Mouse (Mus musculus): ENCODE results near the gene Rab6b.

Rab6b gene

DNA sequence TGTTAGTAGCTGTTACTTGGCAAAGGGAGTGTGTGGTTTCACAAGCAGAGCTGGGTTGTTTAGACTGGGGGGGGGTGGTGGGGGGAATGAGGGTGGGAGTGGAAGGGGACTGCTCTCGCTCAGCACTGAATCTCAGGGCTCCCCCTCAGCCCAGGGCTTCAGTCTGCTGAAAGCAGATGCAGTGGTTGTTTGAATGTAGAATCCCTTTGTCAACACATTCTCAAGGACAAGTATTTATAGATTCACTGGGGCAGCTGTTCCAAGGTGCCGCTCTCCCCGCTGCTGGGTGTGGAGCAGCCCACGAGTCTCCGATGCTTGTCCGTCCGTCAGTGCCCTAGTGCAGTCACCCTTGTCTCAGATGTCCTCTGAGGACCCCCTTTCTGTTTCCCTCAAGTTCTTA, 29.7 kb downstream of the Rab6b start:
- DNase-seq (ENCODE audit: low read depth, low spot score) = no peak

- no peak for DNase-seq (ENCODE audit: low read depth, low spot score)
These were observed 32.3 kb downstream of the Rab6b start for GRCm38 (mm10) chr9:103143881-103144280.

GRCm38 (mm10) chr9:103145351-103145750, 33.8 kb downstream of the Rab6b start:
- no peak for DNase-seq (ENCODE audit: low read depth, low spot score)

DNA sequence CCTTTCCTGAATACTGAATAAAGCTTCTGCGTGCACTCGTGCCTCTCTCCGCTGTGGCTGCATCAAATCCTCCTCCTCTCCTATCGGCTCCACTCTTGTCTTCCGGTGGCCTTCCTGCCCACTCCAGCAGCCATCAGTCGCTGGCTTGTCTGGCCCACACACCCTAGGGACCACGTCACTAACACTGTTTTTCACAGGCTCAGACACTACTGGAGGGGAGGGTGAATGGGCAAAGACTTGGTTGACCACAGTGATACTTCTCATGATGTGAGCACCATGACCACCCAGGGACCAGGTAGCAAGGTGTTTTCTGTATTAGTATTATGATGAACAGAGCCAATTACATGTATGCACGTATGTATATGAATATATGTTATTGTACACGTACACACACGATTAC, 34.7 kb downstream of the Rab6b start:
- peak; percentile 22 for DNase-seq (ENCODE audit: low read depth, low spot score)

DNA sequence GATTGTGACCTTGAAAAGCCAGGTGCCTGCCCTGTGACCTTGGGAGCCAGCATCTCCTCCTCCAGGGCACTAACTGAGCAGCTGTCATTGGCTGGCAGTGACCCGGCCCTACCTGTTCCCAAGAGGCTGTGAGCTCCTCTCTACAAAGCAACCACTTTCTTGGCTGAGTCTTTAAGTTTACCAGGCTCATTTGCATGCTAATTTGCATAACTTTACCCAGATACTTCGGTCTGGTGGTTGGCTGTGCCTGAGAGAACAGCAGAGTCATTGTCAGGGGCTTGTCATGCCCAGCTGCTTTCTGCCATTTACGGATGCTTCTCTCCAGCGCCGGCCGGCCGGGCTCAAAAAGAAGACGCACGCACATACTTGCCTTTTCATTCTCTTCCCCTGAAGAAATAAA, 35.1 kb downstream of the Rab6b start:
- peak; percentile 88 for DNase-seq (ENCODE audit: low read depth, low spot score)

- peak; percentile 25 for DNase-seq (ENCODE audit: low read depth, low spot score)
These were observed 35.5 kb downstream of the Rab6b start for GRCm38 (mm10) chr9:103147103-103147502.

DNA sequence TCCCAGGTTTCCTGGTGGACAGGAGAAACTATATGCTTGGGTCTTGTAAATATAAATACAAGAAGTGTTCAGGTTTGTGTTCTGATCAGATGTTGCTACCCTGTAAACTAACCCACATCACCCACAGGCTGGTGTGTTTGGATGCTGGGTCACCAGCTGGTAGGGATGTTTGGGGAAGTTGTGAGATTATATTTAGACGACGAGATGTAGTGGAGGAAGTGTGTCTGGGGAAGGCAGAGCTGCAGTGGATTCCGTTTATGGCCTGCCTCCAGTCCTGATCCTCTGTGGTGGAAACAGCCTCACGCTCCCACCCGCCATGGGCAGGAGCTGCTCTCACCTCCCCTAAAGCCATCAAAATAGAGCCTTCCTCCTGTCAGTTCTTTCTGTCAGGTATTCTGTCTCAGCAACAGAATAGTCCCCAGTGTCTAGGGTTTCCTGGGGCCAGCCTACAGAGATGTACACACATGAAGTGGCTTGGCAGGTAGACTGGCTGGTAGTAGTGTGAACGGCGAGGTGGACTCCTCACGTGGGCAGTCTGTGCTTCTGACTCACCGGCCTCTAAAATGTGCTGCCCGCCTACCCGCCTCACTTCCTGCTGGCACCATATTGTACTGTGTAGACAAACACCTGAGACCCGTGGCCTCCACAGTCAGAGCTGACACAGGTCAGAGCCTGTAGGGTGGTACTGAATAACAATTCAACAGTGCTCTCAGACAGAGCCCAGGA, 37.6 kb downstream of the Rab6b start:
- DNase-seq (ENCODE audit: low read depth, low spot score) = no peak

GRCm38 (mm10) chr9:103153286-103153685, 41.7 kb downstream of the Rab6b start:
- no peak for DNase-seq (ENCODE audit: low read depth, low spot score)

DNA sequence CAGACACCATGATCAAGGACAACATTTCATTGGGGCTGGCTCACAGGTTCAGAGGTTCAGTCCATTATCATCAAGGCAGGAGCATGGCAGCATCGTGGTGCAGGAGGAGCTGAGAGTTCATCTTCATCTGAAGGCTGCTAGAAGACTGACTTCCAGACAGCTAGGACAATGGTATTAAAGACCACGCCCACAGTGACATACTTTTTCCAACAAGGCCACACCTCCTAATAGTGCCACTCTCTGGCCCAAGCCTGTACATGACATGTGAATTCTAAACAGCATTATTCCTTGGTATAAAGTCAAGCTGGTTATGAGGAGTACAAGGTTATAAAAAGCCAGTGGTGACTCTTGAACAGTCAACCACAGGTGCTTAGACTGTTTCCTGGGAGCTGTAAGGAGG, 43.0 kb downstream of the Rab6b start:
- peak; percentile 77 for DNase-seq (ENCODE audit: low read depth, low spot score)

DNA sequence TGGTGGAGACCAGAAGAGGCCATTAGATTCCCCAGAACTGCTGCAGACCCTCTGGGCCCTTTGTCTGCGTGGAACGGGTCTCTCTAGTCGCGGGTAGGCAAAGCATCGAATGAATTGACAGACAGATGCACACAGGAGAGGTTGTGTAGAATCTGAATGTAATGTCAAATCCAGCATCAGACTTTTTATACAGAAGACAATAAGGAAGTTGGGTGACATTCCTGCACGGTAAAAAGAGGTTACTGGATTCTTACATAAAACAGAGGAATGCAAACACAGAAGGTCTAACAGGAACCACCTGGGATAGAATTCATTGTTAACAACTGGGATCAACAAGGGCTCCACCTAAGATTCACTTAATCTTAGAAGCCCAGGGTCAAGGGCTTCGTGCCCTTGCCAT, 43.6 kb downstream of the Rab6b start:
- peak; percentile 70 for DNase-seq (ENCODE audit: low read depth, low spot score)

- no peak for DNase-seq (ENCODE audit: low read depth, low spot score)
These were observed 52.2 kb downstream of the Rab6b start for GRCm38 (mm10) chr9:103163806-103164205.

DNA sequence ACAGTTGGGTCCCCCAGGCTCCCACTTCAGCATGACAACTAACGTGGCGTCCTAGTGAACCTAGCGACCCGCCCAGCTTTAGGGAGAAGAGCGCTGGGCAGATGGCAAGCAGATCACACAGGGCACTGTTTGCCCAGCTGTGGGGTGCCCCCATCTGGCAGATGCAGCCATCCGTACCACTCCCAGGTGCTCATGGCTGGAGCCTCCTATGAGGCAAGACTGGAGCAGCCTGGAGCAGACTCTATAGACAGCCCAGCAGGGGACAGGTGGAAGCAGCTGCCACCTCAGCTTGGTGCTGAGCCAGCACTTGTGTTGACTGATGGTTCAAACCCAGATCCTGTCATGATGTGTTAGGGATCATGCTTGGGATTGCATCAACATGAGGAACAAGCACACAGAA, 56.5 kb downstream of the Rab6b start:
- DNase-seq (ENCODE audit: low read depth, low spot score) = no peak

- DNase-seq (ENCODE audit: low read depth, low spot score) = no peak
These were observed 57.2 kb downstream of the Rab6b start for GRCm38 (mm10) chr9:103168771-103169170.

DNA sequence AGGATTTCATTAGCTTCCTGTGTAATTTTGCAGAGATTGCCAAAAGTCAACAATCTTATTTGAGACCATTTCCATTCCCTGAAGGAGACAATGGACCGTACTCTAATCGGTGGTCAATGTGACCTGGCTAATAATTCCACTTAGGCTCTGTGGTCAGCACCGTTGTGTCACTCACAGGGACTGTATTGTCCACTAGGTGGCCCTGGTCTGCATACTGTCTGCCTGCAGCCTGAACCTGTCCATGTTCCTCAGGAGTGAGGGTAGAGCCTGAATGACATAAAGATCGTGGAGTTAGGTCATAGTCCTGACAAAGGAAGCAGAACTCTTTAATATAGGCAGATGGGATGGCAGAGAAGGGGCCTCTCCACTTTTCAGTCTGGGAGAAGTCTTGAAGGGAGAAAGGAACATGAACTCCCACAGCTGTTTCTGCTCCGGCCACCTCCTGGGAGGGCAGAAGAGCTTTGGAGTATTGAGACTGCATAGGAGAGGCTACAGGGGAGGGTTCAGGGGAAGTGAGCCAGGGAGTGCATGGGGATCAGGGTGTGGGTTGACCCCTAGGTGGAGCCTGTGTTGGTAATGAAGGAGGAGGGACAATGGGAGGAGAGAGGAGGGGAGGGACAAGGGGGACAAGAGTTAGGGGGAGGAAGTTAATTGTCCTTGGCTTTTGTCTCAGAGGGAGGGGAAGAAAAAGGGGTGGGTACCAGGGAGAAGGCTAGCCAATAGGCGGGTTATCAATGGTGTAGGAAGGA, 63.4 kb downstream of the Rab6b start:
- DNase-seq (ENCODE audit: low read depth, low spot score) = peak; percentile 73

GRCm38 (mm10) chr9:103175692-103176091, 64.1 kb downstream of the Rab6b start:
- DNase-seq (ENCODE audit: low read depth, low spot score) = no peak

DNA sequence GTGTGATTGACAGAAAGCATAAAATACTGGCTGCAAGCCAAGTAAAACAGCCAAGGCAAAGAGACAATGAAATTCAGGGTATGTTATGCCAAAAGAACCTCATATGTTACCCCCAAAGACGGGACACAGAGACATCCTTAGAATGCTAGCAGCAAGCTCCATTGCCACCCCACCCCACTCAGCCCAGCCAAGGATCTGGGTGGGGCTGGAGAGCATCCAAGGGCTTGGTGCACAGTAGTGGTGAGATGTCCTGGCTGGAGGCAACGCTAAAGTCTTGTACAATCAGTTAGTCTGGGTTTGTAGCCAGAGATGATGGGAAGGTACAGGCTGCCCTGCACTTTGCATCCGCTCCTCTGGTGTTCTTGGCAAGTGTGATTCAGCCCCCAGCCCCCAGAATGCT, 68.7 kb downstream of the Rab6b start:
- no peak for DNase-seq (ENCODE audit: low read depth, low spot score)

GRCm38 (mm10) chr9:103180807-103181565, 69.4 kb downstream of the Rab6b start:
- DNase-seq (ENCODE audit: low read depth, low spot score) = peak; percentile 92

DNA sequence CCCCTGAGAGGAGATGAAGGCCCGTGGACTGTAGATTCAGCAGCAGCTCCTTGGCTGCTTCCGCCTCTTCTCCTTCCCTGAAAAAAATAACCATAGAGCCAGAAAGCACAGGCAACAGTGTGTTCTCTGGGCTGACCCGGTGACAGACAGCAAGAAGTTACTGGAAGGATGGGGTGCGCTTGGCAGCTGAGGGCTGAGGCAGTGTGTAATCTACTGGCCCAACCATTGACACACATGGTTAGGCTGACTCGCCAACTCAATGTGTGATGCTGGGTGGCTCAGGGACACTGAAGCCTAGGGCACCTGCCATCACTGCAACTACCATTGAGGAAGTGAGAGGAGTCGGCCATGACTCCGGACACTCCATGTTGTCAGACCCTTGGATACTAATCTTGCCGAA, 70.3 kb downstream of the Rab6b start:
- DNase-seq (ENCODE audit: low read depth, low spot score) = no peak

- DNase-seq (ENCODE audit: low read depth, low spot score) = peak; percentile 83
These were observed 73.3 kb downstream of the Rab6b start for GRCm38 (mm10) chr9:103184855-103185254.

DNA sequence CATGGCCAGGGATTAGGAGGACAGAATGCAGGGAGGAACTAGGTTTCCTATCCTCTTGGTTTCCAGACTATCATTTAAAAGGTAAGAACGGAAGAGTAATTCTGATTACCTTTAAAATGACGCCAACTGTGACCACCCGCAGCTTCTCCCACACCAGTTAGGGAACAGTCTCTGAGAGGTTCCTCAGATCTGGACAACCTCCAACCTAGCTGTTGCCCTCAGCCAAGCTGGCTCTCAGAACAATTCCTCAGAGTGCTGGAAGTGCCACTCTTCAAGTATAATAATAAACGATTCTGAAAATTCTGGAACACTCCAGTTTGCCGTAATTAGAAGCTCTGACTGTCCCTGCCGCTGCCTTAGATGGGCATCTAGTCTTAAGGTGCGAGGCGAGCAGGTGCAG, 74.4 kb downstream of the Rab6b start:
- no peak for DNase-seq (ENCODE audit: low read depth, low spot score)

GRCm38 (mm10) chr9:103186747-103187146, 75.2 kb downstream of the Rab6b start:
- no peak for DNase-seq (ENCODE audit: low read depth, low spot score)

GRCm38 (mm10) chr9:103188416-103188815, 76.8 kb downstream of the Rab6b start:
- no peak for DNase-seq (ENCODE audit: low read depth, low spot score)
